Mouse (Mus musculus): ENCODE data around the gene Wdhd1.

Gene Wdhd1

DNA sequence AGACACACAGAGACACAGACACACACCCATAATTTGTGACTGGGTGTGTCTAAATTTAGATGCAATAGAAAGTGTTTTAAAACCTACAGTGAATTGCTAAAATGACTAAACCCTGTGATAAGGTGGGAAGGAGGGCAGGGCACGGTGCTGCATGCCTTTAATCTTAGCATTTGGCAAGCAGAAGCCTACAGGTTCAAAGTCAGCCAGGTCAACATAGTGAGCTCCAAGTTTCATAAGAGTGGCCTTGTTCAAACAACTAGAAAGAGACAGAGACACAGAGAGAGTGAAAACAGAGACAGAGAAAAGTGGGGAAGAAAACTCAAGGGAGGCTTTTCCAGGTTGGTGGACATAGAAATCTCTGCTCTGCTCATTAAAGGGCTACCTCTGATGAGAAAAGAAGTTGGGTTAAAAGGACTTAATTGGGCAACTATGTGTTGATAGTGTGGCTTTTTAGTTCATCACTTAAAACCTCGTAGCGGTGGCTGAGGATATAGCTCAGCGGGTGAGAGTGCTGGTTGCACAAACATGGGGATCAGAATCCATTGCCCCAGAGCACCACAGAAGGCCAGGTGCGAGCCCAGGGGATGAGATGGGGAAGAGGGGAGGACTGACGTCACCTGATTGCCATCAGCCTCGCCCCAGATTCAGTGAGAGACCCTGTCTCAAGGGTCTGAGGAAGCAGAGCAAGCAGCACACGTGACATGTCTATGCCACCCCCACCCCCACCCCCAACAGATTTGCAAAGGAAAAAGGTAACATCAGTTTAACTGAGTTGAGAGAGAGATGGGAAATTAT, 56.2 kb downstream of the Wdhd1 start:
- no peak for DNase-seq

GRCm38 (mm10) chr14:47218766-47219606, 57.7 kb downstream of the Wdhd1 start:
- no peak for DNase-seq

- DNase-seq = no peak
These were observed 60.1 kb downstream of the Wdhd1 start for GRCm38 (mm10) chr14:47216541-47216940.

- no peak for DNase-seq
These were observed 62.3 kb downstream of the Wdhd1 start for GRCm38 (mm10) chr14:47214367-47214766.

DNA sequence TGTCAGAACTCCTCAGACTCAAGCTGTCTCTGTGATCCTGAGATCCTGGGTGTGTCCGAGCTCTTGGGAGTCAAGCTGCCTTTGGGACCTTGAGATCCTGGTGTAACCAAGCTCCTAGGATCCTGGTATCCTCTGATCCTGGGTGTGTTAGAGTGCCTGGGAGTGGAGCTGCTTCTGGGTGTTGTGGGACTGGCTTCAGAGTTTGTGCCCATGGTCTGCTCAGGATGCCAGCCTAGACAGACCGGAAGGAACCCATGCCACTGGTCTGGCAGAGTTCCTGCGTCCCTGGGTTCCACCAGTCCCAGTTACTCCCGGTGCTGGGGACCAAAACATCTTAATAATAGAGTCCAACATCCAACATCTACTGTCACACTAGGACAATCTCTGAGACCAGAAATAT, 63.4 kb downstream of the Wdhd1 start:
- DNase-seq = no peak

DNA sequence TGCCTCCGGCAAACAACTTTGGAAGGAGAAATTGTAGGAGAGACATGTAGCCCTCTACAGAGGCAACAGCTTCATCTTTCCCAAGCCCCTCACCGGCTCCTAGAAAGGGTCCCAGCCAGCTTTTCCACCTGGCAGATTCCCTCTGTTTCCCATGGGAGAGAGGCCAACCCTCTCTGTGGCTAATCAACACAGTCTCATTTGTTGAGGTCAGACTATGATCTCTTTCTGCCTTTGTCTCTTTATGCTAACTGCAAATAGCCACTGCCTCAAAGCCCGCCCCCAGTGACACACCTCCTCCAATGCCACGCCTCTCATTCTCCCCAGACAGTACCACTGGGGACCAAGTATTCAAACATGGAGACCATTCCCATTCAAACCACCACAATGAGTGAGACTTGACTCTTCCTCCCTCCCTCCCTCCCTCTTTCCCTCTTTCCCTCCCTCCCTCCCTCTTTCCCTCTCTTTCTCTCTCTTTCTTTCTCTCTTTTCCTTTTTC, 66.9 kb downstream of the Wdhd1 start:
- no peak for DNase-seq

- no peak for DNase-seq
These were observed 67.8 kb downstream of the Wdhd1 start for GRCm38 (mm10) chr14:47208564-47209493.

- no peak for DNase-seq
These were observed 70.1 kb downstream of the Wdhd1 start for GRCm38 (mm10) chr14:47206601-47207000.

- no peak for DNase-seq
These were observed 71.2 kb downstream of the Wdhd1 start for GRCm38 (mm10) chr14:47205270-47205972.

DNA sequence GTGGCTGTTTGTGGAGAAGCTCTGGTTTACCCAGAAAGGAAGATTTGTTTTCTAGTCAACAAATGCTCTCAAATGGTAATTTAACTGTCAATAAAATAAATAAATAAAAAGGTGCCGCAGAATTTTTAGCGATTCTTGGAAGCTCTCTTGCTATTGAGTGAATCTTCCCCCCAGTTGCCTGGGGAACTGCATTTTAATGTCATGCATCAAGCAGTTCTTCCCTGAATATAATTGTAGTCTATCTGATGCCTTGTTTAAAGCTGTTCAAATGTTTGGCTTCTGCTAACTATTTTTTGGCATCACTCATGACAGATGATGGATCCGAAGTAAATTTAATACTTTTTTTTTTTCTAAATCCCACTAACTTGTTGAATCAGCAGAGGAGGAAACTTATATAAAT, 79.3 kb downstream of the Wdhd1 start:
- DNase-seq = no peak

- DNase-seq = no peak
These were observed 79.9 kb downstream of the Wdhd1 start for GRCm38 (mm10) chr14:47196711-47197110.

DNA sequence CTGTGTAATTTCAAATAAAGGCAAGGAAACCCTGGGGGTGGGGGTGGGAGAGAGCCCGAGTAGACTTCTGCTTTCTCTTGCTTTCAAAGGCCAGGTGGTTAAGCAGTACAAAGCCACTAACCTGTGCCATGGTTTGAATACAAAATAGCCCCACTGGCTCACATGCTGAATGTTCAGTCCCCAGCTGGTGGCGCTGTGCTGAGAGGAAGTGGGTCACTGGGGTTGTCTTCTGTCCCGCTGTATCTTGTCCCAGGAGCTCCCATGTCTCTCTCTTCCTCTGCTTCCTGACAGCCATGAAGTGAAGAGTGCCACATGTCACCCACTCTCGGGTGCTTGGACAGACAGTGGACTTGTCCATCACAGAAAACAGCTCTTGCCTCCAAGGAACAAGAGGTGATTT, 82.6 kb downstream of the Wdhd1 start:
- no peak for DNase-seq

GRCm38 (mm10) chr14:47193506-47193905, 83.2 kb downstream of the Wdhd1 start:
- DNase-seq = no peak

GRCm38 (mm10) chr14:47191861-47192260, 84.8 kb downstream of the Wdhd1 start:
- DNase-seq = no peak
